Mouse (Mus musculus): Measurements from ENCODE around the gene Snap91. TPM values are rescaled to one million over a fixed set of nuclear protein-coding genes. Genes with fewer than 3 reads are reported as not detected.

The Snap91 gene
- polyA plus RNA-seq, 1 experiment from 2014 or later, result 185 TPM

GRCm38 (mm10) chr9:86738801-86739200, 141.7 kb downstream of the Snap91 start:
- peaks cover 10% of the 10 kb centered on the region for H3K4me1 ChIP-seq
- H3K9me3 ChIP-seq (replicated peaks), result no peaks in the 10 kb centered on the region
- no peak overlapping the region for H3K4me2 ChIP-seq
- no peaks in the 10 kb centered on the region for H3K36me3 ChIP-seq
- no peak for ATAC-seq (ENCODE audit: low FRiP score)
- no peak overlapping the region for H3K27ac ChIP-seq (replicated peaks)
- no peak overlapping the region for H3K9ac ChIP-seq (replicated peaks)
- no peak overlapping the region for H3K4me3 ChIP-seq (replicated peaks)
- H3K27me3 ChIP-seq (replicated peaks), result no peaks in the 10 kb centered on the region
- WGBS, result 94% methylated on average over 8 of the region's 8 CpGs

DNA sequence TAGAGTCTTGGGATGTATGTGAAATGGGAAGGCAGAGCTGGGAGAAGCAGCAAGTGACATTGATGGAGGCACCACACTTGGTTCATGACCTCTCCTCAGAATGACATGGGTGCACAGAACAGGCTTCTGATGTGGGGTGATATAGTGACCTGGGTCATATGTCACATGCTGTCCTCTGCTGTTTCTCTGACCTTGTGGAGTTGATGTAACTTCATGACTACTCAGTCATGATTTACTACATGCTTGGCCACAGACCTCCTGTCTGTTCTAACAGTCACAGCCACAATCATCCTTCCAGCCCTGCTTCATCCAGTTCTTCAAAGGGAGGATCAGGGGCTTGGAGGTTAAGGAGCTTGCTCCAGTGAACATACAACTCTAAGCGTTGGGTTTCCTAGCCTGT, 142.4 kb downstream of the Snap91 start:
- no peaks in the 10 kb centered on the region for H3K27me3 ChIP-seq (replicated peaks)
- no peaks in the 10 kb centered on the region for H3K9me3 ChIP-seq (replicated peaks)
- H3K9ac ChIP-seq (replicated peaks), result no peak overlapping the region
- no peak overlapping the region for H3K27ac ChIP-seq (replicated peaks)
- no peak for ATAC-seq (ENCODE audit: low FRiP score)
- H3K4me1 ChIP-seq, result peaks cover 3% of the 10 kb centered on the region
- no peak overlapping the region for H3K4me3 ChIP-seq (replicated peaks)
- 89% methylated on average over 1 of the region's 1 CpGs for WGBS
- no peak overlapping the region for H3K4me2 ChIP-seq
- H3K36me3 ChIP-seq, result no peaks in the 10 kb centered on the region

DNA sequence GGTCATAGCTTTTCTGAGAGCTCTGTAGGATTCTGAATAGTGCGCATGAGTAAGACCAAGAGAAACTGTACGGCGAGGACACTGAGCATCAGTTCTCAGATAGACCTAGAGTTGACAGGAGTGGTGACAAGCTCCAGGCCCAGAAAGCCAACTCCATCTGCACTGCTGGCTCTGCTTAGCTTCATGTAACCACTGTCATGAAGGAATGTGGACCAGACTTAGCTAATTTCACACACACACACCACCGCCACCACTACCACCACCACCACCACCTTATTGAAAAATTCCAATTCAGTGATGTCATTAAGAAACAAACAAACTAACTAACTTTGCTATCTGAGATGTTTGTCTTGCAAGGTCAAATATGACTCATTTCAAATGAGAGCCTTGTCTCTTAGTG, 143.5 kb downstream of the Snap91 start:
- no peaks in the 10 kb centered on the region for H3K4me1 ChIP-seq
- ATAC-seq (ENCODE audit: low FRiP score), result no peak
- H3K9ac ChIP-seq (replicated peaks), result no peak overlapping the region
- H3K4me3 ChIP-seq (replicated peaks), result no peak overlapping the region
- no peak overlapping the region for H3K27ac ChIP-seq (replicated peaks)
- no peaks in the 10 kb centered on the region for H3K9me3 ChIP-seq (replicated peaks)
- H3K4me2 ChIP-seq, result no peak overlapping the region
- no peaks in the 10 kb centered on the region for H3K27me3 ChIP-seq (replicated peaks)
- 95% methylated on average over 4 of the region's 4 CpGs for WGBS
- H3K36me3 ChIP-seq, result no peaks in the 10 kb centered on the region

- no peak overlapping the region for H3K9ac ChIP-seq (replicated peaks)
- no peak overlapping the region for H3K4me3 ChIP-seq (replicated peaks)
- H3K4me1 ChIP-seq, result no peaks in the 10 kb centered on the region
- H3K4me2 ChIP-seq, result no peak overlapping the region
- H3K27ac ChIP-seq (replicated peaks), result no peak overlapping the region
- 65% methylated on average over 9 of the region's 9 CpGs for WGBS
- no peaks in the 10 kb centered on the region for H3K9me3 ChIP-seq (replicated peaks)
- no peaks in the 10 kb centered on the region for H3K36me3 ChIP-seq
- no peaks in the 10 kb centered on the region for H3K27me3 ChIP-seq (replicated peaks)
- ATAC-seq (ENCODE audit: low FRiP score), result no peak
Measured at GRCm38 (mm10) chr9:86734795-86735194, 145.7 kb downstream of the Snap91 start.

- ATAC-seq (ENCODE audit: low FRiP score), result no peak
Measured at GRCm38 (mm10) chr9:86734357-86734756, 146.1 kb downstream of the Snap91 start.

DNA sequence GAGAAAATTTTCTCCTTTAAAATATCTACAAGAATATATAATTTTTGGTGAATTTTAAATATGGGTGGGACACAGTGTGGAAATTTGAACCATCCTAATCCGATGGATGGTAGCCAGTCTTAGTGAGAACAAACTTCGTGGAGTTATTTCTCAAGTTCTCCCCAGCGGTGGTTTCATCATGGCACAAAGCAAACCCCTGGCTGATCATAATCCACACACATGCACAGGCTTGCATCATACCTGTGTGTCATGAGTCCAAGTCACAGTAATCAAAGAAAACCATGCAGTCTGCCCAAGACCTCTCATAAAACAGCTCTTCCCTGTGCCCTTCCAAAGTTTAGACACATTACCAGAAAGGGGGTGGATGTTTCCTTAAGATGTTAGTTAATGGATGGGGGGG, 150.6 kb downstream of the Snap91 start:
- peaks cover 2% of the 10 kb centered on the region; the same call in 1 of the 2 replicates for H3K4me1 ChIP-seq
- no peak for ATAC-seq (ENCODE audit: low FRiP score)
- 94% methylated on average over 3 of the region's 3 CpGs for WGBS
- H3K9me3 ChIP-seq (replicated peaks), result no peaks in the 10 kb centered on the region
- H3K36me3 ChIP-seq, result no peaks in the 10 kb centered on the region
- H3K27ac ChIP-seq (replicated peaks), result no peak overlapping the region
- no peak overlapping the region for H3K9ac ChIP-seq (replicated peaks)
- H3K4me2 ChIP-seq, result no peak overlapping the region
- no peak overlapping the region for H3K4me3 ChIP-seq (replicated peaks)
- H3K27me3 ChIP-seq (replicated peaks), result no peaks in the 10 kb centered on the region

More at GRCm38 (mm10) chr9:86734357-86734756, 146.1 kb downstream of the Snap91 start:
- H3K9ac ChIP-seq (replicated peaks), result no peak overlapping the region
- H3K4me3 ChIP-seq (replicated peaks), result no peak overlapping the region
- no peak overlapping the region for H3K27ac ChIP-seq (replicated peaks)
- H3K36me3 ChIP-seq, result no peaks in the 10 kb centered on the region
- no peaks in the 10 kb centered on the region for H3K4me1 ChIP-seq
- H3K4me2 ChIP-seq, result no peak overlapping the region
- no peaks in the 10 kb centered on the region for H3K9me3 ChIP-seq (replicated peaks)
- H3K27me3 ChIP-seq (replicated peaks), result no peaks in the 10 kb centered on the region

DNA sequence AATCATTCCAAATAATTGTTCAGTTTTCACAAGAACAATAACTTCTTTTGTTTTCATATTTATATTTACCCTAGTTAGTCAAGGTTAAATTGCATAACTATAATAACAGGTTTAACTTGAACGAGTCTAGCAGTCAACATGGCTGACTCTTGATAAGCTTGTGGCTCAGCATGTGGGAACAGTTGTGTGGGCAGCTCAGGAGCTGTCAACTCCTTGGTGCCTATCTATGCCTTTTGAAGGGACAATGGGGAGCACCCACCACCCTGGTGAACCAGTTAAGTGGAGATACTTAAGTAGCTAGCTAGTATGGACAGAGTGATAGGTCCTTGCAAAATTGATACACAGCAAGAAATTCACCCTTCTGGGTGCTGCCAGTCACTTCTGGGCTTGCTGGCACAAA, 151.4 kb downstream of the Snap91 start:
- H3K36me3 ChIP-seq, result no peaks in the 10 kb centered on the region
- H3K4me1 ChIP-seq, result peaks cover 2% of the 10 kb centered on the region; the same call in 1 of the 2 replicates
- no peak for ATAC-seq (ENCODE audit: low FRiP score)
- no peak overlapping the region for H3K27ac ChIP-seq (replicated peaks)
- H3K9me3 ChIP-seq (replicated peaks), result no peaks in the 10 kb centered on the region
- WGBS, result 78% methylated on average over 1 of the region's 1 CpGs
- H3K4me3 ChIP-seq (replicated peaks), result no peak overlapping the region
- H3K4me2 ChIP-seq, result no peak overlapping the region
- no peaks in the 10 kb centered on the region for H3K27me3 ChIP-seq (replicated peaks)
- H3K9ac ChIP-seq (replicated peaks), result no peak overlapping the region

GRCm38 (mm10) chr9:86728214-86728814, 152.1 kb downstream of the Snap91 start:
- no peak for ATAC-seq (ENCODE audit: low FRiP score)
- 91% methylated on average over 10 of the region's 10 CpGs for WGBS
- no peak overlapping the region for H3K4me2 ChIP-seq
- H3K4me1 ChIP-seq, result peaks cover 2% of the 10 kb centered on the region; the same call in 1 of the 2 replicates
- H3K27me3 ChIP-seq (replicated peaks), result no peaks in the 10 kb centered on the region
- H3K9me3 ChIP-seq (replicated peaks), result no peaks in the 10 kb centered on the region
- H3K36me3 ChIP-seq, result no peaks in the 10 kb centered on the region
- no peak overlapping the region for H3K9ac ChIP-seq (replicated peaks)
- H3K27ac ChIP-seq (replicated peaks), result no peak overlapping the region
- no peak overlapping the region for H3K4me3 ChIP-seq (replicated peaks)

- Histone ChIP-seq H3K4me3 (replicated peaks) (no peak overlapping the region), H3K27me3 (replicated peaks) (no peaks in the 10 kb centered on the region), H3K4me1 (peaks cover 2% of the 10 kb centered on the region; the same call in 1 of the 2 replicates), H3K9ac (replicated peaks) (no peak overlapping the region), H3K4me2 (no peak overlapping the region), H3K9me3 (replicated peaks) (no peaks in the 10 kb centered on the region), H3K36me3 (no peaks in the 10 kb centered on the region), H3K27ac (replicated peaks) (peak overlapping the region; percentile 58)
- peak; percentile 41; the same call in 1 of the 2 replicates for ATAC-seq (ENCODE audit: low FRiP score)
- WGBS, result 72% methylated on average over 5 of the region's 5 CpGs
Measured at GRCm38 (mm10) chr9:86726381-86726720, 154.1 kb downstream of the Snap91 start.

- 32% methylated on average over 7 of the region's 7 CpGs for whole genome bisulfite sequencing
- peaks cover 2% of the 10 kb centered on the region; the same call in 1 of the 2 replicates for H3K4me1 ChIP-seq
- no peaks in the 10 kb centered on the region for H3K27me3 ChIP-seq (replicated peaks)
- no peak overlapping the region for H3K9ac ChIP-seq (replicated peaks)
- ATAC-seq (ENCODE audit: low FRiP score), result peak; percentile 84
- 0 out of 2 replicates have a peak overlapping the region, but pooled peaks have one; percentile 19 for H3K4me2 ChIP-seq
- no peaks in the 10 kb centered on the region for H3K9me3 ChIP-seq (replicated peaks)
- peak overlapping the region; percentile 58 for H3K27ac ChIP-seq (replicated peaks)
- no peak overlapping the region for H3K4me3 ChIP-seq (replicated peaks)
- no peaks in the 10 kb centered on the region for H3K36me3 ChIP-seq
Measured at GRCm38 (mm10) chr9:86725604-86726380, 154.7 kb downstream of the Snap91 start.

DNA sequence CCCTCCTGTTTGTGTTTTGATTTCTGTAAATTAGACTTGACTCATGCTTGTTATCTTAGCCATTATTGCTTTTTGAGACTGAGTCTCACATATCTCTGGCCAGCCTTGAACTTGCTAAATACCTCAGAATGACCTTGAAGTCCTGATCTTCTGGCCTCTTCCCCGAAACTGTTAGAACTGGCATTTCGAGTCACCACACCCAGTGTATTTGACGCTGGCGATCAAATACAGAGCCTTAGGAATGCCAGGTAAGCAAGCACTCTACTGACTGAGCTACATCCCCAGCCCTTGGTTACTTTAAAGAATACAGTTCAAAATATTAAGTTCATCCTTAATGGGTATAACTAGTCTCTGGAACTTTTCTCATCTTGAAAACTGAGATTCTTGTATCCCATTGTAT, 155.4 kb downstream of the Snap91 start:
- peaks cover 2% of the 10 kb centered on the region; the same call in 1 of the 2 replicates for H3K4me1 ChIP-seq
- no peak for ATAC-seq (ENCODE audit: low FRiP score)

GRCm38 (mm10) chr9:86720794-86721193, 159.7 kb downstream of the Snap91 start:
- Histone ChIP-seq H3K27ac (replicated peaks) (no peak overlapping the region), H3K4me2 (no peak overlapping the region), H3K36me3 (no peaks in the 10 kb centered on the region), H3K27me3 (replicated peaks) (no peaks in the 10 kb centered on the region), H3K9me3 (replicated peaks) (no peaks in the 10 kb centered on the region), H3K4me3 (replicated peaks) (no peak overlapping the region), H3K9ac (replicated peaks) (no peak overlapping the region), H3K4me1 (no peaks in the 10 kb centered on the region; the same call in 1 of the 2 replicates)
- WGBS, result 71% methylated on average over 2 of the region's 2 CpGs
- ATAC-seq (ENCODE audit: low FRiP score), result no peak

More for the DNA sequence above, 155.4 kb downstream of the Snap91 start:
- 92% methylated on average over 4 of the region's 4 CpGs for WGBS
- Histone ChIP-seq H3K36me3 (no peaks in the 10 kb centered on the region), H3K4me3 (replicated peaks) (no peak overlapping the region), H3K27me3 (replicated peaks) (no peaks in the 10 kb centered on the region), H3K9me3 (replicated peaks) (no peaks in the 10 kb centered on the region), H3K9ac (replicated peaks) (no peak overlapping the region), H3K4me2 (no peak overlapping the region), H3K27ac (replicated peaks) (no peak overlapping the region)

Data from neural tube, embryonic 15.5 days (tissue).